Comparison of ENCODE assay signal across 8 mouse cellular contexts in the genomic region with DNA sequence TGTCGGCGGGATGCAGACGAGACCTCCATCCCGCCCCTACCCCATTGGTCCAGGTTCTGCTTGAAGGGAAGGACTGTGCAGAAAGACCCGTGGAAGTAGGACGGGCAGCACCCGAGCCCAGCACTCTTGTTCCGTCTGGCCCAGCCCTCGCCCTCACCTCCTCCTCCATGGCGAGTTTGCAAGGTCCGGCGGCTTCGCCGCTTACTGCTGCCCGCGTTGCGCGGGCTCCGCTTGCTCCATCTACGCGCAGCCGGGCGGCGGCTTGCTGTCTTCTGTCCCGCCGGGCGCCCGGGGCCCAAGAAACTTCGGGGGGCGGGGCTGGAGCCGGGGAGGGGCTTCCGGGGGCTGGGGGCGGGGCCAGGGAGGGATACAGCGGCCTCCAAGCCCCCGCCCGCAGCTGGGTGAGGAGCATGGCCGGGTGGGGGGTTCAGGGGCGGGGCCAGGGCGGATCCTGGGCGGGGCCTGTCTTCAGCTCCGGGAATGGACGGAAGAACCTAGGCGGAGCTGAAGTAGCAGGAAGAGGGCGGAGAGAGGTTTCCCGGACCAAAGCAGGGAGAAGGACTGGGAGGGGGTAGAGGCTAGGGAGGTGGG. TPM values are rescaled to one million over a fixed set of nuclear protein-coding genes. Genes with fewer than 3 reads are reported as not detected.
DNase-seq lines count a peak whose midpoint lies in the region; ATAC-seq and TF ChIP-seq lines count a peak whose summit lies in the region.

A gene (minus strand): TSS at position 260 of the 591 bp plus-strand sequence.

- H3K9me3 ChIP-seq in forebrain, embryonic 14.5 days (replicated peaks; ENCODE audit: control insufficient read depth, low read length), result no peaks in the 10 kb centered on the region
- no peaks in the 10 kb centered on the region for H3K9me3 ChIP-seq in lung, embryonic 14.5 days (ENCODE audit: low read depth, low read length)

- peak; percentile 98 for DNase-seq in ES-CJ7 (ENCODE audit: low read depth, low spot score)
- peak; percentile 97 for DNase-seq in forebrain, embryonic 14.5 days (ENCODE audit: low spot score)
- peak; percentile 93 for DNase-seq in heart, postnatal 14 days
- DNase-seq in layer of hippocampus, adult 18-20 months (ENCODE audit: low spot score in 2 of 2), result peak; percentile 62 to 85
- DNase-seq in lung, embryonic 14.5 days, result peak; percentile 96
- peak; percentile 92 for DNase-seq in thymus, adult 2 months

- ATAC-seq in cerebellum, adult (ENCODE audit: insufficient number of reproducible peaks, low FRiP score, low TSS enrichment), result peak; percentile 65; the same call in 1 of the 2 replicates
- peak; percentile 94 for ATAC-seq in forebrain, embryonic 14.5 days
- ATAC-seq in lung, embryonic 14.5 days (ENCODE audit: insufficient read depth), result peak; percentile 87

- under 1% methylated on average over 43 of the region's 45 CpGs for WGBS in forebrain, embryonic 14.5 days
- WGBS in lung, embryonic 14.5 days, result under 1% methylated on average over 43 of the region's 45 CpGs
- 2% methylated on average over 44 of the region's 45 CpGs for WGBS in olfactory bulb, adult 2 months
- 1% methylated on average over 40 of the region's 45 CpGs for WGBS in thymus, adult 2 months

- no peak for TF ChIP-seq CTCF in lung, embryonic 14.5 days (IDR thresholded peaks at IDR 0.05; ENCODE audit: low read depth)
- no peak for TF ChIP-seq CTCF in olfactory bulb, adult 2 months (IDR thresholded peaks at IDR 0.05; ENCODE audit: insufficient read depth, low read depth, low read length)
- no peak for TF ChIP-seq CTCF in thymus, adult 2 months (IDR thresholded peaks at IDR 0.05; ENCODE audit: borderline replicate concordance, control insufficient read depth, extremely low read depth, insufficient read depth, low read length, poor library complexity)

- TF ChIP-seq POLR2A in olfactory bulb, adult 2 months (IDR thresholded peaks at IDR 0.05; ENCODE audit: insufficient read depth, low read depth, low read length), result peak; percentile 44
- peak; percentile 90 for TF ChIP-seq POLR2A in thymus, adult 2 months (IDR thresholded peaks at IDR 0.05; ENCODE audit: control insufficient read depth, extremely low read depth, insufficient read depth, low read length, poor library complexity)

- peak within 1 kb of the TSS; percentile 62 for H3K9ac ChIP-seq in forebrain, embryonic 14.5 days (ENCODE audit: low read length)
- H3K9ac ChIP-seq in lung, embryonic 14.5 days, result peak within 1 kb of the TSS; percentile 63

- H3K27ac ChIP-seq in forebrain, embryonic 14.5 days (ENCODE audit: low read depth, low read length), result peak within 1 kb of the TSS; percentile 55; the same call in 1 of the 2 replicates
- H3K27ac ChIP-seq in lung, embryonic 14.5 days (ENCODE audit: low read depth), result peak within 1 kb of the TSS; percentile 88
- H3K27ac ChIP-seq in olfactory bulb, adult 2 months (ENCODE audit: insufficient read depth, low read depth, low read length), result 0 out of 2 replicates have a peak within 1 kb of the TSS, but pooled peaks have one; percentile 7
- H3K27ac ChIP-seq in thymus, adult 2 months (ENCODE audit: control insufficient read depth, insufficient read depth, low read length), result peak within 1 kb of the TSS; percentile 60

- no peaks in the 10 kb centered on the region for H3K36me3 ChIP-seq in forebrain, embryonic 14.5 days (ENCODE audit: control insufficient read depth, insufficient read depth, low read length)
- H3K36me3 ChIP-seq in lung, embryonic 14.5 days (ENCODE audit: insufficient read depth), result no peaks in the 10 kb centered on the region
- no peaks in the 10 kb centered on the region for H3K36me3 ChIP-seq in thymus, adult 2 months (ENCODE audit: control insufficient read depth, insufficient read depth, low read length)

- peak within 1 kb of the TSS; percentile 41 for H3K4me3 ChIP-seq in forebrain, embryonic 14.5 days (ENCODE audit: low read depth, low read length)
- H3K4me3 ChIP-seq in lung, embryonic 14.5 days (ENCODE audit: low read depth, low read length), result peak within 1 kb of the TSS; percentile 70
- H3K4me3 ChIP-seq in olfactory bulb, adult 2 months (ENCODE audit: insufficient read depth, low read depth, low read length), result peak within 1 kb of the TSS; percentile 66
- H3K4me3 ChIP-seq in thymus, adult 2 months (ENCODE audit: control insufficient read depth, insufficient read depth, low read length), result peak within 1 kb of the TSS; percentile 85

- H3K4me2 ChIP-seq in forebrain, embryonic 14.5 days (ENCODE audit: low read length), result peak within 1 kb of the TSS; percentile 75
- H3K4me2 ChIP-seq in lung, embryonic 14.5 days, result peak within 1 kb of the TSS; percentile 74

- H3K4me1 ChIP-seq in forebrain, embryonic 14.5 days (ENCODE audit: control insufficient read depth, insufficient read depth, low read length), result peaks cover 18% of the 10 kb centered on the region
- H3K4me1 ChIP-seq in lung, embryonic 14.5 days (ENCODE audit: insufficient read depth), result peaks cover 31% of the 10 kb centered on the region
- H3K4me1 ChIP-seq in olfactory bulb, adult 2 months (ENCODE audit: control insufficient read depth, insufficient read depth, low read length), result peaks cover 10% of the 10 kb centered on the region; the same call in 1 of the 2 replicates
- H3K4me1 ChIP-seq in thymus, adult 2 months (replicated peaks; ENCODE audit: control insufficient read depth, insufficient read depth, low read length), result peaks cover 31% of the 10 kb centered on the region

- no peaks in the 10 kb centered on the region for H3K27me3 ChIP-seq in forebrain, embryonic 14.5 days (replicated peaks; ENCODE audit: control insufficient read depth, insufficient read depth, low read length)
- H3K27me3 ChIP-seq in lung, embryonic 14.5 days (ENCODE audit: insufficient read depth, low read length), result no peaks in the 10 kb centered on the region
- H3K27me3 ChIP-seq in thymus, adult 2 months (ENCODE audit: control insufficient read depth, insufficient read depth, low read length), result no peaks in the 10 kb centered on the region

- intact Hi-C loops in heart, postnatal 14 days (cut with DNase I), result loop anchor here (2.0 to 5.0 kb wide), 2 partner anchors 27 to 118 kb away; a partner anchor contains a TSS

RNA-seq across cellular contexts. Expression of the gene that starts here (rescaled TPM):
- 3.6 and 3.9 TPM in 2 replicates for polyA plus RNA-seq in forebrain, embryonic 14.5 days (2014; fragmentation: Nextera tagmentation; extraction: Ambion mirVana)
- total RNA-seq in heart, postnatal 14 days (2021), result 10 to 100 TPM; 14.6 TPM
- total RNA-seq in layer of hippocampus, adult 18-20 months (2021), result 10 to 100 TPM in 1 of 2 experiments, 1 to 10 TPM in 1; 7.7 to 11.7 TPM
- 20.9 and 21.8 TPM in 2 replicates for polyA plus RNA-seq in lung, embryonic 14.5 days (2014; fragmentation: Nextera tagmentation; extraction: Ambion mirVana)
- not detected in 2 replicates for polyA plus RNA-seq in olfactory bulb, adult 2 months (2012; ENCODE audit: insufficient read depth, insufficient read length, low replicate concordance, missing spikeins)
- polyA plus RNA-seq in thymus, adult 2 months (2012; rRNA removed), result 37.9 and 38.8 TPM in 2 replicates

Comparison
In these comparisons a context has a peak if more than half of its experiments do, and no peak if none do; other contexts are left out.
1. Peak in every context shown above with its lines: DNase-seq, ATAC-seq, H3K4me3 ChIP-seq and H3K27ac ChIP-seq.
2. H3K27ac ChIP-seq: peak in every context shown above with its lines; median percentile 88 in lung, embryonic 14.5 days; 60 in thymus, adult 2 months; 55 in forebrain, embryonic 14.5 days; 7 in olfactory bulb, adult 2 months.